Mouse (Mus musculus) embryonic facial prominence, embryonic 11.5 days (tissue): ENCODE data around the gene H2-DMa. TPM values are rescaled to one million over a fixed set of nuclear protein-coding genes. Genes with fewer than 3 reads are reported as not detected.
A peak's percentile ranks its signal among the peaks of the same experiment; 100 is the strongest.

Source experiments
- ATAC-seq: fragments of 200-750 bp; cut with Nextera tagmentation; replicated peaks from 2 replicates; pipeline ENCODE4 v1.8.0; 2017; ENCODE audit warnings: low read depth; ENCODE audit not compliant: insufficient number of reproducible peaks, low FRiP score, low TSS enrichment
- DNase-seq: peaks from one replicate; pipeline ENCODE4 v3.0.0-alpha.2; 2015; ENCODE audit warnings: low spot score
- H3K27ac ChIP-seq: fragments of 300-500 bp; sonication (generic); replicated peaks from 2 replicates; pipeline ENCODE4 v1.5.1; 2014; ENCODE audit warnings: mild to moderate bottlenecking, low read depth, low read length, control low read depth
- H3K27me3 ChIP-seq: fragments of 300-500 bp; sonication (generic); 2 replicates; pipeline ENCODE4 v1.6.1; 2014; ENCODE audit warnings: mild to moderate bottlenecking, low read length, moderate library complexity, mixed read lengths; ENCODE audit not compliant: control insufficient read depth, insufficient read depth
- H3K36me3 ChIP-seq: fragments of 300-500 bp; sonication (generic); replicated peaks from 2 replicates; pipeline ENCODE4 v1.6.1; 2014; ENCODE audit warnings: low read depth, mild to moderate bottlenecking, low read length, moderate library complexity, mixed read lengths; ENCODE audit not compliant: control insufficient read depth, insufficient read depth
- H3K4me1 ChIP-seq: fragments of 300-500 bp; sonication (generic); 2 replicates; pipeline ENCODE4 v1.6.1; 2014; ENCODE audit warnings: low read length, mixed read lengths; ENCODE audit not compliant: control insufficient read depth, insufficient read depth
- H3K4me2 ChIP-seq: fragments of 300-500 bp; sonication (generic); 2 replicates; pipeline ENCODE4 v1.6.1; 2014; ENCODE audit warnings: low read depth, mild to moderate bottlenecking, control low read depth, low read length, moderate library complexity
- H3K4me3 ChIP-seq: fragments of 300-500 bp; sonication (generic); 2 replicates; pipeline ENCODE4 v1.5.1; 2014; ENCODE audit warnings: low read depth, low read length, control low read depth
- H3K9ac ChIP-seq: fragments of 300-500 bp; sonication (generic); replicated peaks from 2 replicates; pipeline ENCODE4 v1.6.1; 2014; ENCODE audit warnings: mild to moderate bottlenecking, control low read depth, low read length
- H3K9me3 ChIP-seq: fragments of 300-500 bp; sonication (generic); replicated peaks from 2 replicates; pipeline ENCODE4 v1.6.1; 2016; ENCODE audit warnings: mild to moderate bottlenecking, low read length, inconsistent platforms, mixed read lengths; ENCODE audit not compliant: control insufficient read depth
- WGBS: fragments of 180-500 bp; shearing (Covaris S2); extraction: QIAGEN DNeasy Blood & Tissue Kit; methylation state at CpG from one replicate; pipeline ENCODE4 v1.1.7; 2014; 5-methylcytosine and 5-hydroxymethylcytosine counted together
- polyA plus RNA-seq: library from polyadenylated mRNA; unstranded; fragments of >200 nt; fragmentation: Nextera tagmentation; extraction: Ambion mirVana; gene quantifications from 2 replicates; pipeline ENCODE4 v1.2.1, GENCODE M21; 2014

The H2-DMa gene
- polyA plus RNA-seq = 9.4 and 9.7 TPM in 2 replicates

DNA sequence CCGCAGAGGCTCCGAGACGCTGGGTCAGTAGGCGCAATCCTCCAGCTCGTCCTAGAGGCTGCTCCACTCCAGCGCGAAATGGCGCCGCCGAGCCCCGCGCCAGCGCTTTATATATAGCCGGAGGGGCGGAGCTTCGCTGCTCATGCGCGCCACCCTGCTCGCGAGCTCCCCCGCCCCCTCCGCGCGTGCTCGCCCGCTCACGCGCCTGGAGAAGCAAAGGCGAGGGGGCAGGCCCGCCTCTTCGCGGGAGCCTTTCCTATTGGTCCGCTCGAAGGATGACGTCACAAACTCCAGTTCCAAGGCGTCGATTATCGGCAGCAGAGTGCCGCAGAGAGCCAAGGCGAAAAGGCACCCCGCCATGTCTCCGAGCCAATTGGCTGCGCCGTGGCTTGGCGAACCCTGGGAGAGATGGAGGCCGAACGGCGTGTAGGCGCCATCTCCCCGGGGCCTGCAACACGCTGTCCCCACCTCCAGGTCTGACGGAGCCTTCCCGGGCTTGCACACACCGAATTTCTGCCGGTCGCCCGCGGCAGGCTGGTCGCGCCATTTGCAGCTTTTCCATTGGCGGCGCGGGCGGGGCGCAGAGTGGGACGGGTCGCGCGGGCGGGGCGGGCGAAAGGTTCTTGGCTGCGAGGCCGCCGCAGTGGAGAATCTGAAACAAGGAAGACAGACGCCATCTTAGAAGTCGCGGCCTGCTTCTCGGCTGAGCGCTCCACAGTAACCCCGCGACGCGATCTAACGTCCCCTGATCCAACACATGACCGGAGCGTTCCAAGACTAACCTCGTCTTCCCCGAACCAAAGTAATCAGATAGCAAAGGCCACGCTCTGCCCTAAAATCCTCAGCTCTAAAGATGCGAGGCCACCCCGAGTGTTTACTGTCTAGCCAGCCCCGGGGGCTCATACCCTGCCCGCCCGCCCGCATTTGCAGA lies at the start of gene H2-DMa:
H2-DMa (plus strand) TSS at position 293 of the 931 bp plus-strand sequence.
- peaks cover 20% of the 10 kb centered on the region for H3K36me3 ChIP-seq
- peak within 1 kb of the TSS; percentile 100 for H3K4me3 ChIP-seq
- peaks cover 6% of the 10 kb centered on the region; the same call in 1 of the 2 replicates for H3K4me1 ChIP-seq
- no peaks in the 10 kb centered on the region for H3K27me3 ChIP-seq
- no peaks in the 10 kb centered on the region for H3K9me3 ChIP-seq
- peak; percentile 99 for DNase-seq
- peak within 1 kb of the TSS; percentile 94 for H3K4me2 ChIP-seq
- peak within 1 kb of the TSS; percentile 98 for H3K9ac ChIP-seq
- ATAC-seq = peak; percentile 49
- WGBS = under 1% methylated on average over 88 of the region's 96 CpGs
- peak within 1 kb of the TSS; percentile 100 for H3K27ac ChIP-seq

DNA sequence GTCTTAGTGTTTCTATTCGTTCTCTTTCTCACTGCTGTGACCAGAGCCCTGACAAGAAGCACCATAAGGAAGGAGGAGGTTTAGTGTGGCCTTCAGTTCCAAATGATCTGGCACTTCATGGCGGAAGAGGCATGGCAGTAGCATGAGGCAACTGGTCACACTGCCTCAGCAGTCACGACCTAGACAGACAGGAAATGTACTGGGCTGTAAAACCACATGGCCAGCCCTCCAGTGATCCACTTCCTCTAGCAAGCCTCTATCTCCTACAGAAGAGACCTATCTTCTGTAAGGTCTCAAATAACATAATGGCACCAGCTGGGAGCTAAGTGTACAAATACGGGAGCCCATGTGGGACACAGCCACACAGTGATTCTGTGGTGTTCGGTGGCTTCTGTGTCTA lies 47.2 kb upstream of the H2-DMa start:
- Histone ChIP-seq H3K27me3 (peaks cover 6% of the 10 kb centered on the region), H3K36me3 (no peaks in the 10 kb centered on the region), H3K9ac (no peak overlapping the region), H3K27ac (no peak overlapping the region), H3K4me1 (no peaks in the 10 kb centered on the region), H3K4me3 (no peak overlapping the region), H3K4me2 (no peak overlapping the region), H3K9me3 (no peaks in the 10 kb centered on the region)
- DNase-seq (no peak), ATAC-seq (no peak)
- WGBS = 72% methylated on average over 5 of the region's 5 CpGs

DNA sequence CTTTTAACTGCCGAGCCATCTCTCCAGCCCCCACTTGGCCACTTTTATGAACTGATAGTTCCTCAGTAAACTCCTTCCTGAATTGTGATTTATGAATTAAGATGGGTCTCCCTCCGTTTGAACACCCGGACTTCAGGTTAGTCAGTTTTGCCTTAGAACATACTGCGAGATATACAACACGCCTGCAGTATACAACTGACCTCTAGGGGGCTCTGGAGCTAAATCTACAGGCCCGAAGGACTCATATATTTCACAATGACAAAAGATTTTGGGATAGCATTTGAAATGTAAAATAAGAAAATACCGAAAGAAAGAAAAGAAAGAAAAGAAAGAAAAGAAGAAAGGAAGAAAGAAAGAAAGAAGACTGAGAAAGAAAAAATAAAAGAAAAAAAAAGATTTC lies 44.1 kb upstream of the H2-DMa start:
- no peak overlapping the region for H3K4me3 ChIP-seq
- no peak overlapping the region for H3K27ac ChIP-seq
- no peak overlapping the region for H3K9ac ChIP-seq
- H3K9me3 ChIP-seq = no peaks in the 10 kb centered on the region
- no peak for ATAC-seq
- no peaks in the 10 kb centered on the region for H3K4me1 ChIP-seq
- no peak overlapping the region for H3K4me2 ChIP-seq
- 38% methylated on average over 7 of the region's 7 CpGs for WGBS
- H3K27me3 ChIP-seq = peaks cover 6% of the 10 kb centered on the region
- H3K36me3 ChIP-seq = no peaks in the 10 kb centered on the region
- peak; percentile 81 for DNase-seq

DNA sequence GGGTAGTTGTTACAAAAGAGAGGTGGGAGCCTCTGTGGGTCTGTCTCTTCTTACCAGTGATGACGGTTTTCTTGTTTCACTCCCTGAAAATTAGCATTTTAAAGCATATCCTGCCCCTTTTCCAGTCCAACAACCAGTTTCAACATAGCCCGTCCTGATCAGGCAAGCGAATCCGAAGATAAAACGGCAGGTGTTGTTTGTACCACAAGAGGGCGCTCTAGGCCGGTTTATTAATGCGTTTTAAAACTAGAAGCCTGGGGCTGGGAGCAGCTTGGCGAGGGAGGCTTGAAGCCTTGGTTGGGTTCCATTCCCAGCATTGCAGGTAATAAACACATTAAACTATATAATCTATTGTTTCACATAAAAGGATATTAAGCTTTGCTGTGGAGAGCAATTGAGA lies 41.8 kb upstream of the H2-DMa start:
- Histone ChIP-seq H3K36me3 (no peaks in the 10 kb centered on the region), H3K4me1 (no peaks in the 10 kb centered on the region), H3K9me3 (no peaks in the 10 kb centered on the region), H3K27me3 (peaks cover 6% of the 10 kb centered on the region), H3K4me2 (no peak overlapping the region), H3K9ac (no peak overlapping the region), H3K4me3 (no peak overlapping the region), H3K27ac (no peak overlapping the region)
- DNase-seq (peak; percentile 90), ATAC-seq (no peak)
- WGBS = 2% methylated on average over 9 of the region's 9 CpGs

DNA sequence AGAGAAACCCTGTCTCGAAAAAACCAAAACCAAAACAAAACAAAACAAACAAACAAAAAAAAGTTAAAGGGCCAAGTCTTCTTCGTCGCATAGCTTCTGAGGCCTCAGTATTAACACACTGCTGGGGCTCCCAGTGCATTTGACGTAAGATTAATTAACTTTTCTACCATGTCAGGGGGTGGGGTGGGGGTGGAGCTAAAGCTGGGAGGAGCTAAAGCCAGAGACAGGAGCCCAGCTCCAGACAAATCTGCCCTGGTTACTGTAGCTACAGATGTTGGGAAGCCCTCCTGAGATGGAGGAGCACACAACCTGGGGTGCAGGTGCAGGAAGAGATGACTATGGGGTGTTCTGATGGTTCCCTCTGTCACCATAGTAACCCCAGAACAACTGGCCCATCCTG lies 41.2 kb upstream of the H2-DMa start:
- DNase-seq (no peak), ATAC-seq (no peak)
- Histone ChIP-seq H3K4me1 (no peaks in the 10 kb centered on the region), H3K27ac (no peak overlapping the region), H3K4me2 (no peak overlapping the region), H3K9me3 (no peaks in the 10 kb centered on the region), H3K36me3 (no peaks in the 10 kb centered on the region), H3K4me3 (no peak overlapping the region), H3K9ac (no peak overlapping the region), H3K27me3 (peaks cover 6% of the 10 kb centered on the region)
- WGBS = 75% methylated on average over 4 of the region's 4 CpGs

DNA sequence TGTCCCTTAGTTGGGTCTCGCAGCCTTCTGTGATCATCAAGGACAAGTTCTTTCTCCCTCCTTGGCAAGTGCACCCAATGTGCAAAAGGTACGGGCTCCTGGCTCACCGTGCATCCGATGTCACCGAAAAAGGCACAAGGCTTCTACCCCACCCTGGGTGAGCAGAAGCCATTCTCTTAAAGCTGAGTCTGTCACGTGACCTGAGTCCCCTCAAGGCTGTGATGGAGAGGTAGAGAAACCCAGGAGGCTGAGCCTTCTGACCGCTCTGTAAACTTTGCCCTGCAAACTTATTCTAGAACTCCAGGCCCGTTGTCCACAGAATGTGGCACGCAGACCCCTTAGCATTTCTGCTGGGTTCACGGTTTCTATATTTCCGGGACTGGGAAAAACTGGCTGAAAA lies 40.3 kb upstream of the H2-DMa start:
- Histone ChIP-seq H3K9ac (no peak overlapping the region), H3K4me2 (no peak overlapping the region), H3K9me3 (no peaks in the 10 kb centered on the region), H3K27me3 (peaks cover 6% of the 10 kb centered on the region), H3K4me1 (no peaks in the 10 kb centered on the region), H3K4me3 (no peak overlapping the region), H3K27ac (no peak overlapping the region), H3K36me3 (no peaks in the 10 kb centered on the region)
- 88% methylated on average over 11 of the region's 11 CpGs for WGBS
- no peak for DNase-seq
- ATAC-seq = no peak

DNA sequence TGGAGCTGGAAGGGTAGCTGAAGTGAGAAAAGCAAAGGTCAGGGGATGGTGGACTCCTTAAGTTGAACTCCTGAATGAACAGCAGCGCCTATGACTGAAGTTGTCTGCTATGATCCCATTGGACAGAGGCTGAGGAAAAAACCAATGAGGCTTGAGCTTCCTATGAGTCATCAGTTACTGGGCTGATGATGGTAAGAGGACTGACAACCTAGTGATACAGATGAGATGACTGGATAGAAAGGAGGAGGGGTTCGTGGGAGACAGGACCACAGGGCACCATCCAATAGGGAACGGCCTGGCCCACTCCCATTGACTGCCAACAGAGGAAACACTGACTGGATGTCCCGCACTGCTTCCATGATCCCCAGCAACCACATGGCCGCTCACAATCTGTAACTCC lies 39.7 kb upstream of the H2-DMa start:
- Histone ChIP-seq H3K27ac (no peak overlapping the region), H3K4me2 (no peak overlapping the region), H3K36me3 (no peaks in the 10 kb centered on the region), H3K4me1 (no peaks in the 10 kb centered on the region), H3K9ac (no peak overlapping the region), H3K9me3 (no peaks in the 10 kb centered on the region), H3K27me3 (peaks cover 6% of the 10 kb centered on the region), H3K4me3 (no peak overlapping the region)
- whole genome bisulfite sequencing = 13% methylated on average over 5 of the region's 5 CpGs
- DNase-seq (peak; percentile 66), ATAC-seq (peak; percentile 77)

DNA sequence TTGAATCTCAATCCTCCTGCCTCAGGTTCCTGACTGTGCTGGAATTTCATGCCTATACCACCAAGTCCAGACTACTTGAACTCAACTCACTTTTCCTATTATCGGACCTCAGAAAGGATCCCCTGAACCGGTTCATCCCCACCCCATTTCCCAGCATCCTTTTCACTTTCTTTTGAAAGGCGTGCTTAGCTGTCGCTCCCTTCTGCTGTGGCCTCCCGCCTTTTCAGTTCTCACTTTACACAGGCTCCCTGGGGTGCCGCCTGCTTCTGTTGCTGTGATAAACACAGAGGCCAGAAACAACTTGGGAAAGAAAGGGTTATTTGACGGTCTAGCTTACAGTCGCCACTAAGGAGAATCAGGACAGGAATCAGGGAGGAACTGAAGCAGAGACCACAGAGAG lies 36.2 kb upstream of the H2-DMa start:
- no peak overlapping the region for H3K9ac ChIP-seq
- 9% methylated on average over 8 of the region's 8 CpGs for WGBS
- DNase-seq = peak; percentile 25
- no peaks in the 10 kb centered on the region for H3K27me3 ChIP-seq
- ATAC-seq = no peak
- no peaks in the 10 kb centered on the region for H3K36me3 ChIP-seq
- no peaks in the 10 kb centered on the region for H3K9me3 ChIP-seq
- H3K27ac ChIP-seq = no peak overlapping the region
- H3K4me1 ChIP-seq = no peaks in the 10 kb centered on the region
- H3K4me2 ChIP-seq = no peak overlapping the region
- H3K4me3 ChIP-seq = no peak overlapping the region
